8 mouse cellular contexts compared by ENCODE assay signal in genomic region chr9:58112866-58113278, GRCm38 (mm10). TPM values are rescaled to one million over a fixed set of nuclear protein-coding genes. Genes with fewer than 3 reads are reported as not detected.
DNase-seq lines count a peak whose midpoint lies in the region; ATAC-seq lines count a peak whose summit lies in the region.

No protein-coding gene starts in this region.

- no peaks in the 10 kb centered on the region for H3K9me3 ChIP-seq in embryonic facial prominence, embryonic 13.5 days
- H3K9me3 ChIP-seq in neural tube, embryonic 13.5 days, result no peaks in the 10 kb centered on the region

- H3K27me3 ChIP-seq in embryonic facial prominence, embryonic 13.5 days, result peaks cover 14% of the 10 kb centered on the region
- peaks cover 56% of the 10 kb centered on the region for H3K27me3 ChIP-seq in neural tube, embryonic 13.5 days

- intact Hi-C loops in heart, postnatal 14 days (cut with DNase I), result no loop called here

- no peak for ATAC-seq in embryonic facial prominence, embryonic 13.5 days (ENCODE audit: insufficient number of reproducible peaks, insufficient read depth, low FRiP score, low TSS enrichment, low read depth)
- peak; percentile 67 for ATAC-seq in neural tube, embryonic 13.5 days (ENCODE audit: low read depth)

- H3K4me3 ChIP-seq in embryonic facial prominence, embryonic 13.5 days, result peak overlapping the region; percentile 24; the same call in 1 of the 2 replicates
- H3K4me3 ChIP-seq in neural tube, embryonic 13.5 days, result peak overlapping the region; percentile 21; the same call in 1 of the 2 replicates

- no peaks in the 10 kb centered on the region for H3K36me3 ChIP-seq in embryonic facial prominence, embryonic 13.5 days
- no peaks in the 10 kb centered on the region for H3K36me3 ChIP-seq in neural tube, embryonic 13.5 days

- no peak overlapping the region for H3K9ac ChIP-seq in embryonic facial prominence, embryonic 13.5 days
- H3K9ac ChIP-seq in neural tube, embryonic 13.5 days, result peak overlapping the region; percentile 62

- H3K27ac ChIP-seq in embryonic facial prominence, embryonic 13.5 days, result peak overlapping the region; percentile 72
- H3K27ac ChIP-seq in neural tube, embryonic 13.5 days (replicated peaks), result peak overlapping the region; percentile 95

- WGBS in embryonic facial prominence, embryonic 13.5 days, result under 1% methylated on average over 6 of the region's 6 CpGs
- 4% methylated on average over 6 of the region's 6 CpGs for WGBS in neural tube, embryonic 13.5 days

- peaks cover 62% of the 10 kb centered on the region for H3K4me1 ChIP-seq in embryonic facial prominence, embryonic 13.5 days
- H3K4me1 ChIP-seq in neural tube, embryonic 13.5 days (replicated peaks), result peaks cover 71% of the 10 kb centered on the region

- peak overlapping the region; percentile 55 for H3K4me2 ChIP-seq in embryonic facial prominence, embryonic 13.5 days
- H3K4me2 ChIP-seq in neural tube, embryonic 13.5 days, result peak overlapping the region; percentile 51

- peak; percentile 65 to 76 for DNase-seq in layer of hippocampus, postnatal 10 days (ENCODE audit: low spot score in 2 of 2)
- DNase-seq in layer of hippocampus, adult 18-20 months (ENCODE audit: low spot score in 2 of 2), result no peak
- peak; percentile 76 for DNase-seq in kidney, postnatal 10 days
- no peak for DNase-seq in spleen, adult 12 weeks (ENCODE audit: low spot score)
- no peak for DNase-seq in heart, postnatal 14 days
- DNase-seq in spleen, postnatal 10 days (ENCODE audit: low spot score in 2 of 2), result no peak

RNA-seq across cellular contexts. Expression of gene Ccdc33, which starts 5.8 kb away (rescaled TPM):
- total RNA-seq in layer of hippocampus, postnatal 10 days (2021), result 1 to 10 TPM; 1.0 to 2.0 TPM
- under 1 TPM; 0.91 to 0.94 TPM for total RNA-seq in layer of hippocampus, adult 18-20 months (2021)
- 0.83 TPM in 1 of 2 replicates, not detected in the other for polyA plus RNA-seq in embryonic facial prominence, embryonic 13.5 days (2015; fragmentation: Nextera tagmentation; extraction: Ambion mirVana)
- polyA plus RNA-seq in neural tube, embryonic 13.5 days (2015; fragmentation: Nextera tagmentation; extraction: Ambion mirVana), result 0.33 and 0.58 TPM in 2 replicates
- under 1 TPM in 1 of 2 experiments, not detected in 1; 0.53 TPM for total RNA-seq in heart, postnatal 14 days (2021)

RNA-seq across cellular contexts. Expression of gene Stra6, which starts 49.3 kb away (rescaled TPM):
- 1 to 10 TPM; 9.0 TPM for total RNA-seq in layer of hippocampus, postnatal 10 days (2021)
- 10 to 100 TPM; 18.2 to 18.4 TPM for total RNA-seq in layer of hippocampus, adult 18-20 months (2021)
- 11.5 and 14.3 TPM in 2 replicates for polyA plus RNA-seq in embryonic facial prominence, embryonic 13.5 days (2015; fragmentation: Nextera tagmentation; extraction: Ambion mirVana)
- 47.5 and 48.5 TPM in 2 replicates for polyA plus RNA-seq in neural tube, embryonic 13.5 days (2015; fragmentation: Nextera tagmentation; extraction: Ambion mirVana)
- total RNA-seq in heart, postnatal 14 days (2021), result under 1 TPM; 0.32 to 0.76 TPM

Comparison
In these comparisons a context has a peak if more than half of its experiments do, and no peak if none do; other contexts are left out.
1. DNase-seq: peak in layer of hippocampus, postnatal 10 days (2 of 2) and kidney, postnatal 10 days (single experiment); none in layer of hippocampus, adult 18-20 months (0 of 2), spleen, adult 12 weeks (single experiment), heart, postnatal 14 days (0 of 2) and spleen, postnatal 10 days (0 of 2).
2. RNA of gene Stra6, which starts 49.3 kb away (total RNA-seq): 18.2 to 18.4 TPM in layer of hippocampus, adult 18-20 months and 9.0 TPM in layer of hippocampus, postnatal 10 days; 0.32 to 0.76 TPM in heart, postnatal 14 days; every median in the first group is over 4 times any median in the second.